Comparison of ENCODE assay signal across 8 mouse cellular contexts in the genomic region with DNA sequence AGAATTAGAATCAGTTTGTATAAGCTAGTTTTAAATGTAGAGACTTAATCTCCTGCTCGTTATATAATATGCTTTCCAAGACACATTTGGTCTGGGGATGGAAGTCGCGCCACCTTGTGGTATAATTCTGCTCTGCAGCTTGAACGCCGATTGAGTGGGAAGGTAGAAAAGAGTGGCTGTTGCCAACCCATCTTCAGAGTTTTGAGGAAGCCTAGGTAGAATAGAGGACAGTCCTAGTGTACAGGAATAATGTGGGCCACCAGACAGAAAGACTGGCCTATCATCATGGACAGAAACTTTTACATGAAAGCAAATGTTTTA. TPM values are rescaled to one million over a fixed set of nuclear protein-coding genes. Genes with fewer than 3 reads are reported as not detected.
DNase-seq lines count a peak whose midpoint lies in the region; ATAC-seq and TF ChIP-seq lines count a peak whose summit lies in the region.

No protein-coding gene starts in this region.

- H3K27me3 ChIP-seq in splenic B cell, adult 2 months (ENCODE audit: control insufficient read depth, insufficient read depth, low read length, poor library complexity, severe bottlenecking) = no peaks in the 10 kb centered on the region

- H3K4me3 ChIP-seq in lung, adult 2 months (replicated peaks; ENCODE audit: extremely low read depth, low read depth, low read length) = no peak overlapping the region

- 0 out of 2 replicates have a peak, but pooled peaks have one; percentile 19 for TF ChIP-seq CTCF in lung, adult 2 months (IDR thresholded peaks at IDR 0.05; ENCODE audit: insufficient read depth, low read length)

- TF ChIP-seq POLR2A in lung, adult 2 months (IDR thresholded peaks at IDR 0.05; ENCODE audit: borderline replicate concordance, extremely low read depth, low read depth, low read length) = no peak

- peak; percentile 77 for ATAC-seq in frontal cortex, adult (ENCODE audit: low TSS enrichment)

- no peak for DNase-seq in frontal cortex, postnatal 10 days (ENCODE audit: low spot score in 2 of 2)
- DNase-seq in 3T3-L1 (ENCODE audit: low read depth, low spot score) = peak; percentile 73
- peak; percentile 62 for DNase-seq in adipocyte (ENCODE audit: low spot score)
- peak; percentile 31 for DNase-seq in embryo, embryonic 11.5 days (ENCODE audit: low read depth, low spot score)
- DNase-seq in layer of hippocampus, adult 18-20 months (ENCODE audit: low spot score in 2 of 2) = peak; percentile 24 to 79
- DNase-seq in lung, adult 2 months = peak; percentile 37
- peak; percentile 21 for DNase-seq in splenic B cell, adult 2 months (ENCODE audit: low read depth, low spot score)

- no peaks in the 10 kb centered on the region for H3K4me1 ChIP-seq in lung, adult 2 months (ENCODE audit: control insufficient read depth, insufficient read depth, low read length)

- 19% methylated on average over 5 of the region's 5 CpGs for WGBS in lung, adult 2 months

- H3K36me3 ChIP-seq in splenic B cell, adult 2 months (ENCODE audit: control insufficient read depth, insufficient read depth, low read length, poor library complexity, severe bottlenecking) = no peaks in the 10 kb centered on the region

RNA-seq across cellular contexts. Expression of gene Bex4, which starts 11.1 kb away (rescaled TPM):
- total RNA-seq in layer of hippocampus, adult 18-20 months (2021) = 10 to 100 TPM; 18.9 to 21.4 TPM
- polyA plus RNA-seq in lung, adult 2 months (2012; rRNA removed) = 10.8 and 12.0 TPM in 2 replicates

RNA-seq across cellular contexts. Expression of gene Nxf3, which starts 42.6 kb away (rescaled TPM):
- total RNA-seq in layer of hippocampus, adult 18-20 months (2021) = under 1 TPM in 1 of 2 experiments, not detected in 1; 0.23 TPM
- 0.04 and 0.06 TPM in 2 replicates for polyA plus RNA-seq in lung, adult 2 months (2012; rRNA removed)

RNA-seq across cellular contexts. Expression of gene Tceal8, which starts 44.4 kb away (rescaled TPM):
- total RNA-seq in layer of hippocampus, adult 18-20 months (2021) = 10 to 100 TPM; 34.1 to 38.4 TPM
- 4.5 and 11.4 TPM in 2 replicates for polyA plus RNA-seq in lung, adult 2 months (2012; rRNA removed)

RNA-seq across cellular contexts. Expression of gene Bex2, which starts 59.7 kb away (rescaled TPM):
- 100 to 1,000 TPM; 336 to 373 TPM for total RNA-seq in layer of hippocampus, adult 18-20 months (2021)
- polyA plus RNA-seq in lung, adult 2 months (2012; rRNA removed) = 18.6 and 23.7 TPM in 2 replicates

Comparison
In these comparisons a context has a peak if more than half of its experiments do, and no peak if none do; other contexts are left out.
1. DNase-seq: peak in 3T3-L1 (single experiment), adipocyte (single experiment), embryo, embryonic 11.5 days (single experiment), layer of hippocampus, adult 18-20 months (2 of 2), lung, adult 2 months (single experiment) and splenic B cell, adult 2 months (single experiment); none in frontal cortex, postnatal 10 days (0 of 2).